Mouse (Mus musculus) lung, embryonic 15.5 days (tissue): ENCODE data around the gene Zdhhc21. TPM values are rescaled to one million over a fixed set of nuclear protein-coding genes. Genes with fewer than 3 reads are reported as not detected.

Source experiments
- ATAC-seq: fragments of 200-750 bp; cut with Nextera tagmentation; 2 replicates; pipeline ENCODE4 v1.8.0; 2017; ENCODE audit warnings: moderate number of reproducible peaks, borderline replicate concordance; ENCODE audit not compliant: low FRiP score, low TSS enrichment; ENCODE audit errors: extremely low read depth
- H3K27ac ChIP-seq: fragments of 300-500 bp; sonication (generic); 2 replicates; pipeline ENCODE4 v1.5.1; 2015; ENCODE audit warnings: moderate library complexity, mild to moderate bottlenecking, inconsistent platforms
- H3K27me3 ChIP-seq: fragments of 300-500 bp; sonication (generic); 2 replicates; pipeline ENCODE4 v1.6.1; 2015; ENCODE audit warnings: inconsistent platforms
- H3K36me3 ChIP-seq: fragments of 300-500 bp; sonication (generic); 2 replicates; pipeline ENCODE4 v1.6.1; 2015; ENCODE audit warnings: inconsistent platforms
- H3K4me1 ChIP-seq: fragments of 300-500 bp; sonication (generic); 2 replicates; pipeline ENCODE4 v1.6.1; 2015; ENCODE audit warnings: inconsistent platforms
- H3K4me2 ChIP-seq: fragments of 300-500 bp; sonication (generic); 2 replicates; pipeline ENCODE4 v1.6.1; 2015; ENCODE audit warnings: inconsistent platforms, mild to moderate bottlenecking, moderate library complexity
- H3K4me3 ChIP-seq: fragments of 300-500 bp; sonication (generic); 2 replicates; pipeline ENCODE4 v1.5.1; 2015; ENCODE audit warnings: mild to moderate bottlenecking, inconsistent platforms
- H3K9ac ChIP-seq: fragments of 300-500 bp; sonication (generic); 2 replicates; pipeline ENCODE4 v1.6.1; 2015; ENCODE audit warnings: inconsistent platforms
- H3K9me3 ChIP-seq: fragments of 300-500 bp; sonication (generic); 2 replicates; pipeline ENCODE4 v1.6.1; 2016; ENCODE audit warnings: inconsistent platforms
- WGBS: fragments of 180-500 bp; shearing (Covaris S2); methylation state at CpG from one replicate; pipeline ENCODE4 v1.1.7; 2015; 5-methylcytosine and 5-hydroxymethylcytosine counted together
- polyA plus RNA-seq: library from polyadenylated mRNA; unstranded; fragments of >200 nt; fragmentation: Nextera tagmentation; extraction: Ambion mirVana; gene quantifications from 2 replicates; pipeline ENCODE4 v1.2.1, GENCODE M21; 2015

Gene Zdhhc21
- polyA plus RNA-seq, 1 experiment from 2014 or later = 15.2 TPM

GRCm38 (mm10) chr4:82755616-82756294 lies 104.0 kb downstream of the Zdhhc21 start:
- H3K4me2 ChIP-seq = no peak overlapping the region
- peak overlapping the region; percentile 57 for H3K27ac ChIP-seq
- H3K4me3 ChIP-seq = no peak overlapping the region
- no peaks in the 10 kb centered on the region for H3K9me3 ChIP-seq
- WGBS = 43% methylated on average over 3 of the region's 3 CpGs
- H3K27me3 ChIP-seq = no peaks in the 10 kb centered on the region
- H3K9ac ChIP-seq = no peak overlapping the region
- H3K36me3 ChIP-seq = no peaks in the 10 kb centered on the region
- ATAC-seq = peak; percentile 52; the same call in 1 of the 2 replicates
- 0 out of 2 replicates have a peak, but pooled peaks cover 4% of the 10 kb centered on the region for H3K4me1 ChIP-seq

Other genes with a start within 250 kb of the Zdhhc21 start
- 107 and 113 TPM in 2 replicates for gene Nfib, start 154.2 kb downstream of the Zdhhc21 start, polyA plus RNA-seq
- 1.3 and 1.6 TPM in 2 replicates for gene Cer1, start 25.2 kb upstream of the Zdhhc21 start, polyA plus RNA-seq
- gene Frem1, start 192.4 kb upstream of the Zdhhc21 start, polyA plus RNA-seq = 30.5 and 35.1 TPM in 2 replicates